Mouse (Mus musculus) liver, adult 2 months (tissue): ENCODE results near the gene Gabbr2.

Experiments
- CTCF ChIP-seq: fragments of 200-500 bp; IDR thresholded peaks from 2 replicates; pipeline ENCODE4 v1.5.1; 2011; ENCODE audit warnings: low read depth, low read length, control low read depth
- POLR2A ChIP-seq: fragments of 200-500 bp; IDR thresholded peaks from 2 replicates; pipeline ENCODE4 v1.6.1; 2011; ENCODE audit warnings: low read length, control low read depth; ENCODE audit not compliant: insufficient read depth; ENCODE audit errors: extremely low read depth

GRCm38 (mm10) chr4:46620946-46621345 lies 370.7 kb downstream of the Gabbr2 start:
- TF ChIP-seq CTCF (no peak), POLR2A (no peak)
